Mouse (Mus musculus) forebrain, embryonic 14.5 days (tissue): ENCODE results near the gene Zdhhc17. TPM values are rescaled to one million over a fixed set of nuclear protein-coding genes. Genes with fewer than 3 reads are reported as not detected.

Source experiments
- ATAC-seq: fragments of 200-750 bp; cut with Nextera tagmentation; 2 replicates; pipeline ENCODE4 v1.8.0; 2017; ENCODE audit warnings: mild to moderate bottlenecking, moderate library complexity
- DNase-seq: peaks from one replicate; pipeline ENCODE4 v3.0.0-alpha.2; 2015; ENCODE audit warnings: low spot score
- H3K27ac ChIP-seq: fragments of 300-500 bp; sonication (generic); 2 replicates; pipeline ENCODE4 v1.5.1; 2014; ENCODE audit warnings: low read depth, mild to moderate bottlenecking, control low read depth, low read length, moderate library complexity
- H3K27me3 ChIP-seq: fragments of 300-500 bp; sonication (generic); replicated peaks from 2 replicates; pipeline ENCODE4 v1.6.1; 2014; ENCODE audit warnings: low read length, control low read depth, mixed read lengths; ENCODE audit not compliant: control insufficient read depth, insufficient read depth
- H3K36me3 ChIP-seq: fragments of 300-500 bp; sonication (generic); 2 replicates; pipeline ENCODE4 v1.6.1; 2014; ENCODE audit warnings: low read length, control low read depth; ENCODE audit not compliant: control insufficient read depth, insufficient read depth
- H3K4me1 ChIP-seq: fragments of 300-500 bp; sonication (generic); 2 replicates; pipeline ENCODE4 v1.6.1; 2014; ENCODE audit warnings: antibody characterized with exemption, low read length, control low read depth; ENCODE audit not compliant: control insufficient read depth, insufficient read depth
- H3K4me2 ChIP-seq: fragments of 300-500 bp; sonication (generic); 2 replicates; pipeline ENCODE4 v1.6.1; 2014; ENCODE audit warnings: mild to moderate bottlenecking, control low read depth, low read length
- H3K4me3 ChIP-seq: fragments of 300-500 bp; sonication (generic); 2 replicates; pipeline ENCODE4 v1.5.1; 2014; ENCODE audit warnings: low read depth, low read length, control low read depth
- H3K9ac ChIP-seq: fragments of 300-500 bp; sonication (generic); 2 replicates; pipeline ENCODE4 v1.6.1; 2014; ENCODE audit warnings: mild to moderate bottlenecking, low read length, control low read depth, moderate library complexity
- H3K9me3 ChIP-seq: fragments of 300-500 bp; sonication (generic); replicated peaks from 2 replicates; pipeline ENCODE4 v1.6.1; 2016; ENCODE audit warnings: low read length, control low read depth, mixed read lengths; ENCODE audit not compliant: control insufficient read depth
- WGBS: fragments of 180-500 bp; shearing (Covaris S2); extraction: QIAGEN DNeasy Blood & Tissue Kit; methylation state at CpG from one replicate; pipeline ENCODE4 v1.1.7; 2014; 5-methylcytosine and 5-hydroxymethylcytosine counted together
- polyA plus RNA-seq: library from polyadenylated mRNA; unstranded; fragments of >200 nt; fragmentation: Nextera tagmentation; extraction: Ambion mirVana; gene quantifications from 2 replicates; pipeline ENCODE4 v1.2.1, GENCODE M21; 2014

Gene Zdhhc17
- polyA plus RNA-seq, 1 experiment from 2014 or later = 54.2 TPM

DNA sequence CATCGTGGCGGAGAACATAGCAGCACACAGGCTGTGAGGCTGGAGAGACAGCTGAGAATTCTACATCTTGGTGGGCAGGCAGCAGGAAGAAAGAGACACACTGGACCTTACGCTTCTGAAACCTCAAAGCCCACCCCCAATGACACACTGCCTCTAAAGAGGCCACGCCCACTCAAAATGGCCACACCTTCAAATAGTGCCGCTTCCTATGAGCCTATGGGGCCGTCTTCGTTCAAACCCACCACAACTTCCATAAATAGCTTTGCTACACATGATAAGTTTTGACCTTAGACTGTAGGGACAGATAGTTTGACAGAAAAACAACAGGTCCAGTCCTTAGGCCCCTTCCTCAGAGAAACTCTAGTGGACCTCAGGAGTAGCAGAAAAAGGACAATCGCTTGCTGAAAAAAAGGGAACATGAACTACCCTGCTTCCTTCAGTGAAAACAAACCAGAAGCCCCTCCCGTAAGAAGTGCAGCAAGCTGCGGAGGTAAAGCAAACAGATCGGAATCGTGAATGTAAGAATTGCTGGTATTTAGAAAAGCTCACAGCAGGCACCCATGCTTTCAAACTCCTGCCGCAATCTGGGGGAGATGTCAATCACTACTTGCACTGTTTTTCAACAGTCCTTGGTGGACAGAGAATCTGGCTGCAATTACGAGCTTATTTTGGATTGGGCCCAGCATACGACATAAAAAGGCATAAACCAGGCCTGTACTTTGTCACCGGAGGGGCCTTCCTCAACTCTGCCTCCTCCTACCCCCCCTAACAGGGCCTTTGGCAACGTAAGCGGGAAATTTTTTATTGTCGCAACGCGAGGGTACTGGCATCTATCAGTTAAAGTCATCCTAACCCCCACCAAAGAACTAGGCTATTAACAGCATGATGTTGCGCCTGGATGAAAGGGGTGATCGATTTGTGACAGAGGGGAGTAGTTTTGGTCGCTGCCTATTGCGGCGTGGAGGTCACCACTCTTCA, 91.2 kb downstream of the Zdhhc17 start:
- Histone ChIP-seq H3K27me3 (no peaks in the 10 kb centered on the region), H3K9me3 (no peaks in the 10 kb centered on the region), H3K27ac (peak overlapping the region; percentile 67; the same call in 1 of the 2 replicates), H3K4me1 (peaks cover 24% of the 10 kb centered on the region; the same call in 1 of the 2 replicates), H3K9ac (peak overlapping the region; percentile 85), H3K36me3 (no peaks in the 10 kb centered on the region), H3K4me3 (peak overlapping the region; percentile 71; the same call in 1 of the 2 replicates), H3K4me2 (peak overlapping the region; percentile 91)
- WGBS = 15% methylated on average over 26 of the region's 26 CpGs
- ATAC-seq (peak; percentile 31), DNase-seq (peak; percentile 83)

DNA sequence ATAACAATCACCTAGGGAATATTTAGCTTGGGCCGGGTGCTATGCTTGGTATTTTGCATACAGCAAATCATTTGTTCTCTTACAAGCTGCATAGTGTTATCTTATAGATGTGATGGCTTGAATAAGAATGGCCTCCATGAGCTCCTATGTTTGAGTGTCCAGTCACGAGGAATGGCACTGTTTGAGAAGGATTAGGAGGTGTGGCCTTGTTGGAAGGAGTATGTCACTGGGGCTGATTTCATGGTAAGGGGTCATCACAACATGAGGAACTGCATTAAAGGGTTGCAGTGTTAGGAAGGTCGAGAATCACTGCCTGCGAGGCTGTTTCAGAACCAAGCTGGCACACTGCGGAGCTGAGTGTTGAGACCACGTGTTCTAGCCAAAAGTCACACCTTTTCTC, 92.4 kb downstream of the Zdhhc17 start:
- no peak overlapping the region for H3K9ac ChIP-seq
- peaks cover 21% of the 10 kb centered on the region; the same call in 1 of the 2 replicates for H3K4me1 ChIP-seq
- no peak for ATAC-seq
- WGBS = 95% methylated on average over 6 of the region's 6 CpGs
- no peak for DNase-seq
- no peaks in the 10 kb centered on the region for H3K36me3 ChIP-seq
- no peak overlapping the region for H3K4me3 ChIP-seq
- no peak overlapping the region for H3K4me2 ChIP-seq
- no peaks in the 10 kb centered on the region for H3K9me3 ChIP-seq
- H3K27ac ChIP-seq = no peak overlapping the region
- H3K27me3 ChIP-seq = no peaks in the 10 kb centered on the region

DNA sequence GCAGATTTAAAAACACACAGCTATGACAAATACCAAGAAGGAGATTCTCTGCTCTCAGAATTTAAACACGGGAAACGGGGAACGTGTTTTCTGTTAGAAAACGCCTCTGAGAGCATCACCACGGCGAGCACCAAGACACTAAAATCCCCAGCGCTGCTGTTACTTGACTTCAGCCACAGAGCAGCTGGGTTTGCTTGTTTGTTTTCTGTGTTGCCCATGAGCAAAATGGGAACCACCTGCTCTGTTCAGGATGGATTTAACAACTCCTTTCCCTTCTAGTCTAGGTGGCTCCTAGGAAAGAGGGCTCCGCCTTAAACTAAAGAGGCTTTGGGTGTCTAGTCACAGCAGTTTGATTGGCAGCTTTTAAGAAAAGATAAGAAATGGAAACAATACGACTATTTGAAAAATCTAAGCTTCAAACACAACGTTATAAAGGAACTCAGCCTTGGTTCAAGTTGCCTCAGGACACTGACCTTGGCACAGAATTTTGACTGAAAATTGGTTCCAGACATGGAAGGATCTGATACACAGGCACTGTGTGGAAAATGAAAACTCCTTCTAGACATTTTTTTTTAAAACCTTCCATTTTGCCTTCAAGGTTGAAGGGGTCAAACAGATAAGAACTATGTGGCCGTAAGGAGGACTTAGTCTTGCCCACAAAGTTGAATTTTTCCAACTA, 93.1 kb downstream of the Zdhhc17 start:
- H3K27ac ChIP-seq = no peak overlapping the region
- ATAC-seq (no peak), DNase-seq (no peak)
- no peaks in the 10 kb centered on the region for H3K27me3 ChIP-seq
- no peak overlapping the region for H3K4me3 ChIP-seq
- H3K36me3 ChIP-seq = no peaks in the 10 kb centered on the region
- no peaks in the 10 kb centered on the region for H3K9me3 ChIP-seq
- no peak overlapping the region for H3K4me2 ChIP-seq
- H3K4me1 ChIP-seq = peaks cover 17% of the 10 kb centered on the region; the same call in 1 of the 2 replicates
- H3K9ac ChIP-seq = no peak overlapping the region
- 87% methylated on average over 11 of the region's 11 CpGs for WGBS

DNA sequence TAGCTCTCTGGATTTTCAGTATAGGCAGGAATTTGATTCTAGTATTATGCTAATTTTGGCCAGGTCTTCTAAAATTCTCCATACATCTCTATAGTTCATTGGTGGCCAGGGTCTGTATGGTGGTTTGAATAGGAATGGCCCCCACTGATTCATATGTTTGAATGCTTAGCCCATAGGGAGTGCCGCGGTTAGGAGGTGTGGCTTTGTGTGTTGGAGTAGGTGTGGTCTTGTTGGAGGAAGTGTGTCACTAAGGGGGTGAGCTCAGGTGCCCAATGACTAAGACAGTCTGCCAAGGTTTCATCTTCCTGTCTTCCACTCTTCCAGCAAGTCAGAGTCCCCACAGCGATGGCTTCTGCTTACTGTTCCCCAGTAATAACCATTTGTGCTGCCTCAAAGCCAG, 106.1 kb downstream of the Zdhhc17 start:
- Histone ChIP-seq H3K4me3 (no peak overlapping the region), H3K9me3 (no peaks in the 10 kb centered on the region), H3K27me3 (no peaks in the 10 kb centered on the region), H3K27ac (no peak overlapping the region), H3K9ac (no peak overlapping the region), H3K4me1 (no peaks in the 10 kb centered on the region), H3K4me2 (no peak overlapping the region), H3K36me3 (no peaks in the 10 kb centered on the region)
- 96% methylated on average over 3 of the region's 3 CpGs for WGBS
- DNase-seq = no peak
- no peak for ATAC-seq

DNA sequence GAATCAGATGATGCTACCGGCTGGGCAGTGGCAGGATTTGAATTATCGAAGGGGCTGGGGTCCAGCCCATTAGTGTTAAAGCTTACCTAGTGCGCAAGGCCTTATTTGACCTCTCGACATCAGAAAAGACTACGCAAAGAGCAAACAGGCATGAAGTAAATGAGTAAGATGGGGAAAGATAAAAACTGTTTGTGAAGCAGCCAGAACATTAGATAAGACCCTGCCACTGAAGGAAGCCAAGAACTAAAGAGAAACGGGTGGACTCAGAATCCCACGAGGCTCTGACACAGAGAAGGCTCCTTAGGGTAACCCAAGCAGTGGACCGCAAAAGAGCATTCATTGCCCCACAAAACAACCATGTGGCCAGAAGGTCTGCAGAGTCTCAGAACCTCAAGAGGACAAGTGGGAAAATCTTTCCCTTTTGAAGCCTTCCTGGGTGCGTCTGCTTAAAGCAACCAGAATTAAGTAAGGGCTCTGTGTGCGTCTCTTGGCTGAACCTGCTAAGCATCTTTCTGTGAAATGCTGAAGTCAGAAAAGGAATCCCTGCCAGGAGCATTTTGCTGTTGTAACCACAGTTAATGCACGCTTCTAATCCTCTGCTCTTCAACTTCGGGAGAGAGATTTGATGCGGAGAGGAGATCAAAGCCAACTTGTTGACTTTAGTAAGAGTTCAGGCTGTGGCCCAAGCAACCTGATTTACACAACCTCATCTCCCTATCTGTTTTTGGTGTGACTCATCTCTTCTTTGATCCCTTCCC, 110.0 kb downstream of the Zdhhc17 start:
- H3K4me3 ChIP-seq = no peak overlapping the region
- H3K9ac ChIP-seq = no peak overlapping the region
- no peaks in the 10 kb centered on the region for H3K27me3 ChIP-seq
- H3K27ac ChIP-seq = no peak overlapping the region
- DNase-seq (no peak), ATAC-seq (no peak)
- H3K9me3 ChIP-seq = no peaks in the 10 kb centered on the region
- WGBS = 77% methylated on average over 13 of the region's 13 CpGs
- H3K4me1 ChIP-seq = no peaks in the 10 kb centered on the region
- no peaks in the 10 kb centered on the region for H3K36me3 ChIP-seq
- H3K4me2 ChIP-seq = no peak overlapping the region

Other genes with a start within 250 kb of the Zdhhc17 start
- 181 and 218 TPM in 2 replicates for gene Csrp2, start 90.4 kb downstream of the Zdhhc17 start, polyA plus RNA-seq
- 12.9 and 17.4 TPM in 2 replicates for gene Osbpl8, start 154.6 kb upstream of the Zdhhc17 start, polyA plus RNA-seq